Mouse (Mus musculus) megakaryocyte, embryonic 14.5 days (primary cell): ENCODE data around the gene Prkch.

Experiments
- FLI1 ChIP-seq: IDR thresholded peaks from 2 replicates; pipeline ENCODE4 v1.6.1; 2012; ENCODE audit warnings: low read length, inconsistent platforms, mixed read lengths
- GATA1 ChIP-seq: IDR thresholded peaks from 3 replicates; pipeline ENCODE4 v1.6.1; 2012; ENCODE audit warnings: mixed read lengths, low read length, inconsistent platforms, borderline replicate concordance

GRCm38 (mm10) chr12:73610831-73611370, 26.3 kb downstream of the Prkch start:
- no peak for TF ChIP-seq GATA1
- no peak for TF ChIP-seq FLI1
